In genomic region chr7:92123276-92123675, GRCm38 (mm10) we compare ENCODE assay signal across 21 mouse cellular contexts.
DNase-seq lines count a peak whose midpoint lies in the region; ATAC-seq and TF ChIP-seq lines count a peak whose summit lies in the region.
"Had no signal": no experiment of that assay in that cellular context is flagged by ENCODE, and none has a peak within 500 bp of the region (broad histone marks: within the 10 kb centered on the region; RNA-seq: fewer than 3 reads in every experiment).

No protein-coding gene starts in this region.

- H3K9ac ChIP-seq in forebrain, embryonic 12.5 days, result no peak overlapping the region
- H3K9ac ChIP-seq in forebrain, embryonic 14.5 days (ENCODE audit: low read length), result no peak overlapping the region
- no peak overlapping the region for H3K9ac ChIP-seq in forebrain, postnatal 0 days
- H3K9ac ChIP-seq in forebrain, embryonic 15.5 days (replicated peaks), result no peak overlapping the region
- H3K9ac ChIP-seq: embryonic facial prominence, embryonic 12.5 days had no signal

- H3K9me3 ChIP-seq in forebrain, embryonic 12.5 days, result no peaks in the 10 kb centered on the region
- H3K9me3 ChIP-seq in forebrain, embryonic 10.5 days, result no peaks in the 10 kb centered on the region
- H3K9me3 ChIP-seq in forebrain, embryonic 14.5 days (replicated peaks; ENCODE audit: control insufficient read depth, low read length), result no peaks in the 10 kb centered on the region
- H3K9me3 ChIP-seq in forebrain, postnatal 0 days (ENCODE audit: low read length), result no peaks in the 10 kb centered on the region
- H3K9me3 ChIP-seq in forebrain, embryonic 15.5 days, result no peaks in the 10 kb centered on the region
- H3K9me3 ChIP-seq: embryonic facial prominence, embryonic 10.5 days; embryonic facial prominence, embryonic 12.5 days; G1E had no signal

- WGBS in forebrain, embryonic 12.5 days, result 47% methylated on average over 2 of the region's 2 CpGs
- WGBS in forebrain, embryonic 10.5 days, result 74% methylated on average over 2 of the region's 2 CpGs
- 23% methylated on average over 2 of the region's 2 CpGs for WGBS in forebrain, embryonic 14.5 days
- 18% methylated on average over 2 of the region's 2 CpGs for WGBS in forebrain, postnatal 0 days
- WGBS in forebrain, embryonic 15.5 days, result 18% methylated on average over 2 of the region's 2 CpGs

- no peak for TF ChIP-seq CTCF in forebrain, postnatal 0 days (IDR thresholded peaks at IDR 0.05; ENCODE audit: low read depth)

- 0 out of 2 replicates have a peak overlapping the region, but pooled peaks have one; percentile 36 for H3K27ac ChIP-seq in forebrain, embryonic 12.5 days
- H3K27ac ChIP-seq in forebrain, embryonic 10.5 days, result no peak overlapping the region
- no peak overlapping the region; the same call in 1 of the 2 replicates for H3K27ac ChIP-seq in forebrain, embryonic 14.5 days (ENCODE audit: low read depth, low read length)
- no peak overlapping the region for H3K27ac ChIP-seq in forebrain, postnatal 0 days (ENCODE audit: low read depth, low read length)
- H3K27ac ChIP-seq in forebrain, embryonic 15.5 days (replicated peaks), result peak overlapping the region; percentile 60
- H3K27ac ChIP-seq: embryonic facial prominence, embryonic 10.5 days; embryonic facial prominence, embryonic 12.5 days had no signal

- H3K4me2 ChIP-seq in forebrain, embryonic 12.5 days, result no peak overlapping the region
- no peak overlapping the region for H3K4me2 ChIP-seq in forebrain, embryonic 14.5 days (ENCODE audit: low read length)
- no peak overlapping the region for H3K4me2 ChIP-seq in forebrain, postnatal 0 days (ENCODE audit: low read depth)
- H3K4me2 ChIP-seq in forebrain, embryonic 15.5 days (replicated peaks), result no peak overlapping the region
- H3K4me2 ChIP-seq: embryonic facial prominence, embryonic 12.5 days had no signal

- DNase-seq in forebrain, embryonic 10.5 days (ENCODE audit: extremely low spot score, low spot score), result no peak
- DNase-seq in forebrain, embryonic 14.5 days (ENCODE audit: low spot score), result peak; percentile 62
- no peak for DNase-seq in forebrain, postnatal 0 days
- no peak for DNase-seq in left cerebral cortex, adult 18-20 months (ENCODE audit: low spot score in 2 of 2)
- no peak for DNase-seq in lung, postnatal 4 days
- DNase-seq: adrenal gland, adult 2 months; adrenal gland, postnatal 10 days; adrenal gland, postnatal 25 days; B cell, adult 2 months; cerebellum, adult 11-12 months; cerebellum, adult 2 months; cerebellum, adult 9-10 months; cerebellum, postnatal 10 days; cerebellum, postnatal 25 days had no signal

- no peaks in the 10 kb centered on the region for H3K27me3 ChIP-seq in forebrain, embryonic 12.5 days
- H3K27me3 ChIP-seq in forebrain, embryonic 10.5 days (ENCODE audit: poor library complexity, severe bottlenecking), result no peaks in the 10 kb centered on the region
- H3K27me3 ChIP-seq in forebrain, embryonic 14.5 days (replicated peaks; ENCODE audit: control insufficient read depth, insufficient read depth, low read length), result no peaks in the 10 kb centered on the region
- no peaks in the 10 kb centered on the region for H3K27me3 ChIP-seq in forebrain, postnatal 0 days (ENCODE audit: insufficient read depth, low read length)
- H3K27me3 ChIP-seq in forebrain, embryonic 15.5 days, result no peaks in the 10 kb centered on the region
- H3K27me3 ChIP-seq: CH12.LX; embryonic facial prominence, embryonic 12.5 days had no signal

- no peak overlapping the region for H3K4me3 ChIP-seq in forebrain, embryonic 12.5 days (replicated peaks)
- no peak overlapping the region for H3K4me3 ChIP-seq in forebrain, embryonic 10.5 days
- H3K4me3 ChIP-seq in forebrain, embryonic 14.5 days (ENCODE audit: low read depth, low read length), result no peak overlapping the region
- H3K4me3 ChIP-seq in forebrain, postnatal 0 days (ENCODE audit: low read depth, low read length), result no peak overlapping the region
- H3K4me3 ChIP-seq in forebrain, embryonic 15.5 days, result no peak overlapping the region
- H3K4me3 ChIP-seq: embryonic facial prominence, embryonic 10.5 days; embryonic facial prominence, embryonic 12.5 days had no signal

- no peaks in the 10 kb centered on the region for H3K4me1 ChIP-seq in forebrain, embryonic 12.5 days
- no peaks in the 10 kb centered on the region for H3K4me1 ChIP-seq in forebrain, embryonic 10.5 days
- peaks cover 6% of the 10 kb centered on the region; the same call in 1 of the 2 replicates for H3K4me1 ChIP-seq in forebrain, embryonic 14.5 days (ENCODE audit: control insufficient read depth, insufficient read depth, low read length)
- no peaks in the 10 kb centered on the region for H3K4me1 ChIP-seq in forebrain, postnatal 0 days (ENCODE audit: insufficient read depth)
- H3K4me1 ChIP-seq in forebrain, embryonic 15.5 days, result peaks cover 19% of the 10 kb centered on the region
- H3K4me1 ChIP-seq: embryonic facial prominence, embryonic 10.5 days; embryonic facial prominence, embryonic 12.5 days had no signal

- no peaks in the 10 kb centered on the region for H3K36me3 ChIP-seq in forebrain, embryonic 12.5 days (replicated peaks)
- H3K36me3 ChIP-seq in forebrain, embryonic 10.5 days (replicated peaks), result no peaks in the 10 kb centered on the region
- H3K36me3 ChIP-seq in forebrain, embryonic 14.5 days (ENCODE audit: control insufficient read depth, insufficient read depth, low read length), result no peaks in the 10 kb centered on the region
- H3K36me3 ChIP-seq in forebrain, postnatal 0 days (ENCODE audit: insufficient read depth), result no peaks in the 10 kb centered on the region
- no peaks in the 10 kb centered on the region for H3K36me3 ChIP-seq in forebrain, embryonic 15.5 days
- H3K36me3 ChIP-seq: embryonic facial prominence, embryonic 10.5 days; embryonic facial prominence, embryonic 12.5 days; G1E had no signal

- ATAC-seq in forebrain, embryonic 12.5 days (ENCODE audit: low FRiP score), result no peak
- peak; percentile 78 for ATAC-seq in forebrain, embryonic 14.5 days
- no peak for ATAC-seq in forebrain, postnatal 0 days
- peak; percentile 41 for ATAC-seq in forebrain, embryonic 15.5 days (replicated peaks)
- ATAC-seq: CD4-positive, CD25-positive, alpha-beta regulatory T cell, adult 4 months had no signal

Comparison
In these comparisons a context has a peak if more than half of its experiments do, and no peak if none do; other contexts are left out.
1. ATAC-seq: peak in forebrain, embryonic 14.5 days (single experiment) and forebrain, embryonic 15.5 days (single experiment); none in forebrain, embryonic 12.5 days (single experiment) and forebrain, postnatal 0 days (single experiment).
2. H3K27ac ChIP-seq: peak in forebrain, embryonic 12.5 days (single experiment) and forebrain, embryonic 15.5 days (single experiment); none in forebrain, embryonic 10.5 days (single experiment), forebrain, embryonic 14.5 days (single experiment) and forebrain, postnatal 0 days (single experiment).